ENCODE assay signal across 9 mouse cellular contexts in genomic region chr4:117312416-117313084, GRCm38 (mm10).
DNase-seq lines count a peak whose midpoint lies in the region; ATAC-seq and TF ChIP-seq lines count a peak whose summit lies in the region.
"Had no signal": no experiment of that assay in that cellular context is flagged by ENCODE, and none has a peak within 500 bp of the region (broad histone marks: within the 10 kb centered on the region; RNA-seq: fewer than 3 reads in every experiment).

No protein-coding gene starts in this region.

- no peak overlapping the region for H3K4me2 ChIP-seq in kidney, postnatal 0 days (ENCODE audit: low read length)
- peak overlapping the region; percentile 14; the same call in 1 of the 2 replicates for H3K4me2 ChIP-seq in embryonic facial prominence, embryonic 14.5 days (ENCODE audit: low read depth, low read length)
- H3K4me2 ChIP-seq in liver, postnatal 0 days (ENCODE audit: low read depth, low read length): peak overlapping the region; percentile 66
- no peak overlapping the region for H3K4me2 ChIP-seq in stomach, embryonic 16.5 days (ENCODE audit: low read depth, low read length)

- peaks cover 29% of the 10 kb centered on the region for H3K27me3 ChIP-seq in kidney, postnatal 0 days (ENCODE audit: insufficient read depth, low read length)
- H3K27me3 ChIP-seq in embryonic facial prominence, embryonic 14.5 days (replicated peaks; ENCODE audit: control insufficient read depth, insufficient read depth, low read length): peaks cover 43% of the 10 kb centered on the region
- peaks cover 39% of the 10 kb centered on the region for H3K27me3 ChIP-seq in liver, postnatal 0 days (ENCODE audit: insufficient read depth, low read length)
- peaks cover 17% of the 10 kb centered on the region; the same call in 1 of the 2 replicates for H3K27me3 ChIP-seq in stomach, embryonic 16.5 days (ENCODE audit: control insufficient read depth, insufficient read depth, low read length)

- no peak for TF ChIP-seq CTCF in kidney, postnatal 0 days (IDR thresholded peaks at IDR 0.05; ENCODE audit: low read depth)
- no peak for TF ChIP-seq CTCF in liver, postnatal 0 days (IDR thresholded peaks at IDR 0.05; ENCODE audit: low read depth)

- DNase-seq in kidney, postnatal 0 days (ENCODE audit: low spot score): no peak
- DNase-seq in kidney, adult 11 months: no peak
- DNase-seq in embryonic facial prominence, embryonic 14.5 days (ENCODE audit: low spot score): no peak
- DNase-seq in liver, postnatal 0 days: peak; percentile 74
- DNase-seq in right cerebral cortex, postnatal 25 days: no peak
- DNase-seq in thymus, postnatal 10 days (ENCODE audit: low spot score in 2 of 2): no peak
- no peak for DNase-seq in layer of hippocampus, adult 18-20 months (ENCODE audit: low spot score in 2 of 2)

- H3K9me3 ChIP-seq in kidney, postnatal 0 days (replicated peaks; ENCODE audit: low read length): no peaks in the 10 kb centered on the region
- no peaks in the 10 kb centered on the region for H3K9me3 ChIP-seq in embryonic facial prominence, embryonic 14.5 days (ENCODE audit: control insufficient read depth, low read length)
- H3K9me3 ChIP-seq in liver, postnatal 0 days (ENCODE audit: low read length): no peaks in the 10 kb centered on the region; the same call in 1 of the 2 replicates
- H3K9me3 ChIP-seq in stomach, embryonic 16.5 days (replicated peaks; ENCODE audit: control insufficient read depth, low read length): no peaks in the 10 kb centered on the region

- 11% methylated on average over 26 of the region's 26 CpGs for WGBS in kidney, postnatal 0 days
- WGBS in embryonic facial prominence, embryonic 14.5 days: 10% methylated on average over 21 of the region's 26 CpGs
- 29% methylated on average over 26 of the region's 26 CpGs for WGBS in liver, postnatal 0 days (ENCODE audit: insufficient replicate concordance)
- WGBS in stomach, embryonic 16.5 days: 15% methylated on average over 26 of the region's 26 CpGs

- ATAC-seq in kidney, postnatal 0 days (replicated peaks; ENCODE audit: low FRiP score, low read depth): peak; percentile 47
- no peak for ATAC-seq in embryonic facial prominence, embryonic 14.5 days (ENCODE audit: low read depth)
- ATAC-seq in liver, postnatal 0 days: peak; percentile 94
- ATAC-seq in stomach, embryonic 16.5 days (ENCODE audit: insufficient read depth, low FRiP score): peak; percentile 72
- ATAC-seq: activated CD4-positive, CD25-positive, alpha-beta regulatory T cell, adult 4 months had no signal

- no peak overlapping the region for H3K27ac ChIP-seq in kidney, postnatal 0 days
- no peak overlapping the region for H3K27ac ChIP-seq in embryonic facial prominence, embryonic 14.5 days (replicated peaks; ENCODE audit: low read depth, low read length)
- peak overlapping the region; percentile 84 for H3K27ac ChIP-seq in liver, postnatal 0 days (ENCODE audit: low read depth)
- no peak overlapping the region for H3K27ac ChIP-seq in stomach, embryonic 16.5 days (ENCODE audit: low read length)

- 0 out of 2 replicates have a peak overlapping the region, but pooled peaks have one; percentile 18 for H3K9ac ChIP-seq in kidney, postnatal 0 days (ENCODE audit: low read depth, low read length)
- H3K9ac ChIP-seq in embryonic facial prominence, embryonic 14.5 days (ENCODE audit: low read depth, low read length): no peak overlapping the region
- H3K9ac ChIP-seq in liver, postnatal 0 days (replicated peaks): peak overlapping the region; percentile 57
- no peak overlapping the region for H3K9ac ChIP-seq in stomach, embryonic 16.5 days (ENCODE audit: low read length)

- H3K36me3 ChIP-seq in kidney, postnatal 0 days (ENCODE audit: insufficient read depth, low read length): no peaks in the 10 kb centered on the region
- no peaks in the 10 kb centered on the region for H3K36me3 ChIP-seq in embryonic facial prominence, embryonic 14.5 days (ENCODE audit: control insufficient read depth, insufficient read depth, low read length)
- no peaks in the 10 kb centered on the region for H3K36me3 ChIP-seq in liver, postnatal 0 days (replicated peaks; ENCODE audit: insufficient read depth, low read length)
- no peaks in the 10 kb centered on the region for H3K36me3 ChIP-seq in stomach, embryonic 16.5 days (ENCODE audit: control insufficient read depth, insufficient read depth, low read length)

- H3K4me3 ChIP-seq in kidney, postnatal 0 days (replicated peaks; ENCODE audit: low read depth, low read length): no peak overlapping the region
- no peak overlapping the region for H3K4me3 ChIP-seq in embryonic facial prominence, embryonic 14.5 days (ENCODE audit: low read depth, low read length)
- H3K4me3 ChIP-seq in liver, postnatal 0 days (ENCODE audit: low read depth, low read length): peak overlapping the region; percentile 32
- no peak overlapping the region for H3K4me3 ChIP-seq in stomach, embryonic 16.5 days (replicated peaks; ENCODE audit: low read length)

- H3K4me1 ChIP-seq in kidney, postnatal 0 days (replicated peaks; ENCODE audit: insufficient read depth, low read length): peaks cover 10% of the 10 kb centered on the region; the same call in 1 of the 2 replicates
- H3K4me1 ChIP-seq in embryonic facial prominence, embryonic 14.5 days (ENCODE audit: control insufficient read depth, insufficient read depth, low read length): peaks cover 12% of the 10 kb centered on the region
- H3K4me1 ChIP-seq in liver, postnatal 0 days (ENCODE audit: insufficient read depth): peaks cover 14% of the 10 kb centered on the region
- H3K4me1 ChIP-seq in stomach, embryonic 16.5 days (ENCODE audit: control insufficient read depth, insufficient read depth, low read length): peaks cover 13% of the 10 kb centered on the region; the same call in 1 of the 2 replicates

- TF ChIP-seq EP300 in liver, postnatal 0 days (IDR thresholded peaks at IDR 0.05; ENCODE audit: low read depth): peak; percentile 69; the same call in 1 of the 2 replicates

Comparison
In these comparisons a context has a peak if more than half of its experiments do, and no peak if none do; other contexts are left out.
1. H3K4me2 ChIP-seq: peak in embryonic facial prominence, embryonic 14.5 days (single experiment) and liver, postnatal 0 days (single experiment); none in kidney, postnatal 0 days (single experiment) and stomach, embryonic 16.5 days (single experiment).
2. H3K9ac ChIP-seq: peak in kidney, postnatal 0 days (single experiment) and liver, postnatal 0 days (single experiment); none in embryonic facial prominence, embryonic 14.5 days (single experiment) and stomach, embryonic 16.5 days (single experiment).